Mouse (Mus musculus) lung, postnatal 10 days (tissue): Measurements from ENCODE around the gene Srgap2.
"Not testable (repeated sequence)": the region's sequence is repeated elsewhere in the genome, so short reads cannot be mapped to it uniquely, and the experiment has no call there.

ENCODE experiments used
- DNase-seq: peaks from one replicate; pipeline ENCODE4 v3.0.0; 2021

The Srgap2 gene

GRCm38 (mm10) chr1:131278606-131279455 lies 248.3 kb downstream of the Srgap2 start:
- DNase-seq: no peak

- no peak for DNase-seq
Measured at GRCm38 (mm10) chr1:131276831-131277230, 250.3 kb downstream of the Srgap2 start.

GRCm38 (mm10) chr1:131275577-131275976 lies 251.6 kb downstream of the Srgap2 start:
- DNase-seq: no peak

- no peak for DNase-seq
Measured at GRCm38 (mm10) chr1:131274725-131275539, 252.2 kb downstream of the Srgap2 start.

- DNase-seq: peak; percentile 81
Measured at GRCm38 (mm10) chr1:131269797-131270578, 257.2 kb downstream of the Srgap2 start.

GRCm38 (mm10) chr1:131268776-131269175 lies 258.4 kb downstream of the Srgap2 start:
- no peak for DNase-seq

- no peak for DNase-seq
Measured at GRCm38 (mm10) chr1:131263905-131264304, 263.2 kb downstream of the Srgap2 start.

- peak; percentile 80 for DNase-seq
Measured at GRCm38 (mm10) chr1:131260309-131260656, 266.9 kb downstream of the Srgap2 start.

- DNase-seq: no peak
Measured at GRCm38 (mm10) chr1:131259632-131260308, 267.4 kb downstream of the Srgap2 start.

- DNase-seq: no peak
Measured at GRCm38 (mm10) chr1:131257288-131257687, 269.9 kb downstream of the Srgap2 start.

GRCm38 (mm10) chr1:131252516-131253250 lies 274.5 kb downstream of the Srgap2 start:
- DNase-seq: not testable (repeated sequence)

GRCm38 (mm10) chr1:131246433-131247395 lies 280.4 kb downstream of the Srgap2 start:
- DNase-seq: peak; percentile 75

- peak; percentile 68 for DNase-seq
Measured at GRCm38 (mm10) chr1:131245926-131246325, 281.2 kb downstream of the Srgap2 start.

- peak; percentile 84 for DNase-seq
Measured at GRCm38 (mm10) chr1:131245089-131245856, 281.9 kb downstream of the Srgap2 start, which contains the start of gene Rassf5. Gene Rassf5, minus strand, starts transcription at chr1:131245258.

GRCm38 (mm10) chr1:131244536-131245088 lies 282.5 kb downstream of the Srgap2 start:
- DNase-seq: no peak

GRCm38 (mm10) chr1:131242956-131243355 lies 284.2 kb downstream of the Srgap2 start:
- DNase-seq: peak; percentile 32

- DNase-seq: no peak
Measured at GRCm38 (mm10) chr1:131239576-131240193, 287.5 kb downstream of the Srgap2 start.

GRCm38 (mm10) chr1:131238931-131239381 lies 288.2 kb downstream of the Srgap2 start:
- peak; percentile 91 for DNase-seq

GRCm38 (mm10) chr1:131236077-131236476 lies 291.1 kb downstream of the Srgap2 start:
- DNase-seq: no peak
